Mouse (Mus musculus) neural tube, embryonic 13.5 days (tissue): ENCODE measurements around the gene Cib1. TPM values are rescaled to one million over a fixed set of nuclear protein-coding genes. Genes with fewer than 3 reads are reported as not detected.

ENCODE experiments used
- ATAC-seq: fragments of 200-750 bp; cut with Nextera tagmentation; 2 replicates; pipeline ENCODE4 v1.8.0; 2017; ENCODE audit warnings: low read depth, mild to moderate bottlenecking, moderate TSS enrichment, moderate library complexity
- H3K27ac ChIP-seq: fragments of 300-500 bp; sonication (generic); replicated peaks from 2 replicates; pipeline ENCODE4 v1.5.1; 2015; ENCODE audit warnings: moderate library complexity, mild to moderate bottlenecking, inconsistent platforms
- H3K27me3 ChIP-seq: fragments of 300-500 bp; sonication (generic); 2 replicates; pipeline ENCODE4 v1.6.1; 2015; ENCODE audit warnings: mild to moderate bottlenecking, inconsistent platforms
- H3K36me3 ChIP-seq: fragments of 300-500 bp; sonication (generic); 2 replicates; pipeline ENCODE4 v1.6.1; 2015; ENCODE audit warnings: mild to moderate bottlenecking, inconsistent platforms
- H3K4me1 ChIP-seq: fragments of 300-500 bp; sonication (generic); replicated peaks from 2 replicates; pipeline ENCODE4 v1.6.1; 2015; ENCODE audit warnings: inconsistent platforms
- H3K4me2 ChIP-seq: fragments of 300-500 bp; sonication (generic); 2 replicates; pipeline ENCODE4 v1.6.1; 2015; ENCODE audit warnings: inconsistent platforms, mild to moderate bottlenecking, moderate library complexity
- H3K4me3 ChIP-seq: fragments of 300-500 bp; sonication (generic); 2 replicates; pipeline ENCODE4 v1.5.1; 2015; ENCODE audit warnings: mild to moderate bottlenecking, inconsistent platforms
- H3K9ac ChIP-seq: fragments of 300-500 bp; sonication (generic); 2 replicates; pipeline ENCODE4 v1.6.1; 2015; ENCODE audit warnings: moderate library complexity, mild to moderate bottlenecking, inconsistent platforms
- H3K9me3 ChIP-seq: fragments of 300-500 bp; sonication (generic); 2 replicates; pipeline ENCODE4 v1.6.1; 2016; ENCODE audit warnings: inconsistent platforms
- WGBS: fragments of 180-500 bp; shearing (Covaris S2); methylation state at CpG from one replicate; pipeline ENCODE4 v1.1.7; 2015; 5-methylcytosine and 5-hydroxymethylcytosine counted together
- polyA plus RNA-seq: library from polyadenylated mRNA; unstranded; fragments of >200 nt; fragmentation: Nextera tagmentation; extraction: Ambion mirVana; gene quantifications from 2 replicates; pipeline ENCODE4 v1.2.1, GENCODE M21; 2015

Gene Cib1
- polyA plus RNA-seq, 1 experiment from 2014 or later: 34.6 TPM

- ATAC-seq: no peak
- 16% methylated on average over 6 of the region's 6 CpGs for WGBS
- Histone ChIP-seq H3K4me2 (no peak overlapping the region), H3K9ac (no peak overlapping the region), H3K27ac (no peak overlapping the region), H3K9me3 (no peaks in the 10 kb centered on the region), H3K4me1 (peaks cover 33% of the 10 kb centered on the region), H3K27me3 (no peaks in the 10 kb centered on the region; the same call in 1 of the 2 replicates), H3K4me3 (no peak overlapping the region), H3K36me3 (peaks cover 31% of the 10 kb centered on the region)
Measured at GRCm38 (mm10) chr7:80230196-80230595, 2.4 kb downstream of the Cib1 start.

GRCm38 (mm10) chr7:80227065-80227464, 5.5 kb downstream of the Cib1 start:
- H3K4me1 ChIP-seq: peaks cover 10% of the 10 kb centered on the region
- ATAC-seq: no peak
- H3K4me3 ChIP-seq: no peak overlapping the region
- H3K4me2 ChIP-seq: no peak overlapping the region
- H3K36me3 ChIP-seq: peaks cover 59% of the 10 kb centered on the region
- 98% methylated on average over 4 of the region's 4 CpGs for WGBS
- no peaks in the 10 kb centered on the region for H3K9me3 ChIP-seq
- no peak overlapping the region for H3K27ac ChIP-seq
- H3K9ac ChIP-seq: no peak overlapping the region
- no peaks in the 10 kb centered on the region; the same call in 1 of the 2 replicates for H3K27me3 ChIP-seq

- no peak for ATAC-seq
- H3K27ac ChIP-seq: no peak overlapping the region
- H3K27me3 ChIP-seq: no peaks in the 10 kb centered on the region
- 80% methylated on average over 4 of the region's 4 CpGs for WGBS
- no peaks in the 10 kb centered on the region for H3K4me1 ChIP-seq
- no peak overlapping the region for H3K4me2 ChIP-seq
- no peak overlapping the region for H3K4me3 ChIP-seq
- no peak overlapping the region for H3K9ac ChIP-seq
- peaks cover 95% of the 10 kb centered on the region for H3K36me3 ChIP-seq
- no peaks in the 10 kb centered on the region for H3K9me3 ChIP-seq
Measured at GRCm38 (mm10) chr7:80221179-80221750, 11.3 kb downstream of the Cib1 start.

- Histone ChIP-seq H3K9me3 (no peaks in the 10 kb centered on the region), H3K9ac (no peak overlapping the region), H3K4me3 (no peak overlapping the region), H3K27me3 (no peaks in the 10 kb centered on the region), H3K27ac (no peak overlapping the region), H3K4me2 (no peak overlapping the region), H3K4me1 (peaks cover 4% of the 10 kb centered on the region), H3K36me3 (peaks cover 96% of the 10 kb centered on the region)
- WGBS: 92% methylated on average over 9 of the region's 9 CpGs
- no peak for ATAC-seq
Measured at GRCm38 (mm10) chr7:80220237-80220797, 12.3 kb downstream of the Cib1 start.

GRCm38 (mm10) chr7:80218666-80219065, 13.9 kb downstream of the Cib1 start:
- H3K4me1 ChIP-seq: peaks cover 12% of the 10 kb centered on the region
- no peaks in the 10 kb centered on the region for H3K27me3 ChIP-seq
- H3K9ac ChIP-seq: no peak overlapping the region
- H3K4me3 ChIP-seq: no peak overlapping the region
- no peaks in the 10 kb centered on the region for H3K9me3 ChIP-seq
- WGBS: 94% methylated on average over 9 of the region's 9 CpGs
- H3K4me2 ChIP-seq: no peak overlapping the region
- no peak overlapping the region for H3K27ac ChIP-seq
- ATAC-seq: no peak
- H3K36me3 ChIP-seq: peaks cover 86% of the 10 kb centered on the region

- Histone ChIP-seq H3K27ac (no peak overlapping the region), H3K36me3 (peaks cover 80% of the 10 kb centered on the region)
- 58% methylated on average over 8 of the region's 8 CpGs for WGBS
Measured at GRCm38 (mm10) chr7:80216566-80216965, 16.0 kb downstream of the Cib1 start.

GRCm38 (mm10) chr7:80215398-80215797, 17.2 kb downstream of the Cib1 start:
- peak overlapping the region; percentile 53; the same call in 1 of the 2 replicates for H3K9ac ChIP-seq
- H3K4me3 ChIP-seq: no peak overlapping the region
- H3K27me3 ChIP-seq: no peaks in the 10 kb centered on the region
- peaks cover 68% of the 10 kb centered on the region for H3K36me3 ChIP-seq
- no peaks in the 10 kb centered on the region for H3K9me3 ChIP-seq
- peaks cover 18% of the 10 kb centered on the region for H3K4me1 ChIP-seq
- H3K4me2 ChIP-seq: no peak overlapping the region
- peak; percentile 71 for ATAC-seq
- H3K27ac ChIP-seq: peak overlapping the region; percentile 81
- 32% methylated on average over 4 of the region's 4 CpGs for WGBS

More at GRCm38 (mm10) chr7:80216566-80216965, 16.0 kb downstream of the Cib1 start:
- no peak overlapping the region for H3K4me2 ChIP-seq
- no peak overlapping the region for H3K4me3 ChIP-seq
- no peaks in the 10 kb centered on the region for H3K27me3 ChIP-seq
- peaks cover 12% of the 10 kb centered on the region for H3K4me1 ChIP-seq
- peak overlapping the region; percentile 26; the same call in 1 of the 2 replicates for H3K9ac ChIP-seq
- H3K9me3 ChIP-seq: no peaks in the 10 kb centered on the region
- ATAC-seq: 0 out of 2 replicates have a peak, but pooled peaks have one; percentile 19

GRCm38 (mm10) chr7:80214459-80214858, 18.2 kb downstream of the Cib1 start:
- H3K4me1 ChIP-seq: peaks cover 25% of the 10 kb centered on the region
- H3K4me3 ChIP-seq: no peak overlapping the region
- H3K27me3 ChIP-seq: no peaks in the 10 kb centered on the region
- peaks cover 59% of the 10 kb centered on the region for H3K36me3 ChIP-seq
- H3K9me3 ChIP-seq: no peaks in the 10 kb centered on the region
- H3K27ac ChIP-seq: peak overlapping the region; percentile 81
- 0 out of 2 replicates have a peak overlapping the region, but pooled peaks have one; percentile 53 for H3K9ac ChIP-seq
- H3K4me2 ChIP-seq: no peak overlapping the region
- no peak for ATAC-seq
- WGBS: 89% methylated on average over 8 of the region's 8 CpGs

- peaks cover 33% of the 10 kb centered on the region for H3K4me1 ChIP-seq
- WGBS: 93% methylated on average over 7 of the region's 7 CpGs
- no peak overlapping the region for H3K4me2 ChIP-seq
- no peak for ATAC-seq
- H3K27me3 ChIP-seq: no peaks in the 10 kb centered on the region
- peaks cover 50% of the 10 kb centered on the region for H3K36me3 ChIP-seq
- no peak overlapping the region for H3K27ac ChIP-seq
- no peak overlapping the region for H3K9ac ChIP-seq
- H3K9me3 ChIP-seq: no peaks in the 10 kb centered on the region
- H3K4me3 ChIP-seq: no peak overlapping the region
Measured at GRCm38 (mm10) chr7:80213604-80214003, 19.0 kb downstream of the Cib1 start.

- H3K4me3 ChIP-seq: no peak overlapping the region
- WGBS: 92% methylated on average over 4 of the region's 4 CpGs
- no peaks in the 10 kb centered on the region for H3K9me3 ChIP-seq
- peaks cover 57% of the 10 kb centered on the region for H3K4me1 ChIP-seq
- no peak overlapping the region for H3K9ac ChIP-seq
- no peak for ATAC-seq
- no peak overlapping the region for H3K27ac ChIP-seq
- H3K36me3 ChIP-seq: peaks cover 24% of the 10 kb centered on the region
- no peaks in the 10 kb centered on the region for H3K27me3 ChIP-seq
- no peak overlapping the region for H3K4me2 ChIP-seq
Measured at GRCm38 (mm10) chr7:80210982-80211381, 21.6 kb downstream of the Cib1 start.

- no peak for ATAC-seq
- no peak overlapping the region for H3K4me3 ChIP-seq
- WGBS: 76% methylated on average over 6 of the region's 6 CpGs
- H3K9ac ChIP-seq: no peak overlapping the region
- no peak overlapping the region for H3K4me2 ChIP-seq
- H3K36me3 ChIP-seq: peaks cover 17% of the 10 kb centered on the region
- H3K4me1 ChIP-seq: peaks cover 56% of the 10 kb centered on the region
- no peaks in the 10 kb centered on the region for H3K27me3 ChIP-seq
- no peak overlapping the region for H3K27ac ChIP-seq
- no peaks in the 10 kb centered on the region for H3K9me3 ChIP-seq
Measured at GRCm38 (mm10) chr7:80209669-80210068, 22.9 kb downstream of the Cib1 start.

- Histone ChIP-seq H3K4me1 (peaks cover 62% of the 10 kb centered on the region), H3K4me2 (no peak overlapping the region), H3K27ac (no peak overlapping the region), H3K9me3 (no peaks in the 10 kb centered on the region), H3K9ac (no peak overlapping the region), H3K36me3 (peaks cover 13% of the 10 kb centered on the region), H3K4me3 (no peak overlapping the region), H3K27me3 (no peaks in the 10 kb centered on the region)
- WGBS: 81% methylated on average over 10 of the region's 10 CpGs
- no peak for ATAC-seq
Measured at GRCm38 (mm10) chr7:80208738-80209430, 23.7 kb downstream of the Cib1 start.
